Mouse (Mus musculus) intestine, embryonic 16.5 days (tissue): ENCODE data around the gene Prss50. TPM values are rescaled to one million over a fixed set of nuclear protein-coding genes. Genes with fewer than 3 reads are reported as not detected.
"Not testable (repeated sequence)": the region's sequence is repeated elsewhere in the genome, so short reads cannot be mapped to it uniquely, and the experiment has no call there.

Source experiments
- ATAC-seq: fragments of 200-750 bp; cut with Nextera tagmentation; 2 replicates; pipeline ENCODE4 v1.8.0; 2017; ENCODE audit warnings: moderate TSS enrichment, moderate library complexity
- H3K27ac ChIP-seq: fragments of 300-500 bp; sonication (generic); 2 replicates; pipeline ENCODE4 v1.5.1; 2014; ENCODE audit warnings: mild to moderate bottlenecking, low read length
- H3K27me3 ChIP-seq: fragments of 300-500 bp; sonication (generic); replicated peaks from 2 replicates; pipeline ENCODE4 v1.6.1; 2014; ENCODE audit warnings: low read length, control low read depth, mixed read lengths; ENCODE audit not compliant: control insufficient read depth, insufficient read depth
- H3K36me3 ChIP-seq: fragments of 300-500 bp; sonication (generic); 2 replicates; pipeline ENCODE4 v1.6.1; 2014; ENCODE audit warnings: low read length, control low read depth; ENCODE audit not compliant: control insufficient read depth, insufficient read depth
- H3K4me1 ChIP-seq: fragments of 300-500 bp; sonication (generic); 2 replicates; pipeline ENCODE4 v1.6.1; 2014; ENCODE audit warnings: low read length, control low read depth, mixed read lengths; ENCODE audit not compliant: control insufficient read depth, insufficient read depth
- H3K4me2 ChIP-seq: fragments of 300-500 bp; sonication (generic); 2 replicates; pipeline ENCODE4 v1.6.1; 2014; ENCODE audit warnings: low read depth, low read length, control low read depth
- H3K4me3 ChIP-seq: fragments of 300-500 bp; sonication (generic); 2 replicates; pipeline ENCODE4 v1.5.1; 2014; ENCODE audit warnings: mild to moderate bottlenecking, low read length
- H3K9ac ChIP-seq: fragments of 300-500 bp; sonication (generic); 2 replicates; pipeline ENCODE4 v1.6.1; 2014; ENCODE audit warnings: low read depth, low read length
- H3K9me3 ChIP-seq: fragments of 300-500 bp; sonication (generic); 2 replicates; pipeline ENCODE4 v1.6.1; 2016; ENCODE audit warnings: low read length, control low read depth; ENCODE audit not compliant: control insufficient read depth
- WGBS: fragments of 180-500 bp; shearing (Covaris S2); extraction: QIAGEN DNeasy Blood & Tissue Kit; methylation state at CpG from one replicate; pipeline ENCODE4 v1.1.7; 2014; 5-methylcytosine and 5-hydroxymethylcytosine counted together
- polyA plus RNA-seq: library from polyadenylated mRNA; unstranded; fragments of >200 nt; fragmentation: Nextera tagmentation; extraction: Ambion mirVana; gene quantifications from 2 replicates; pipeline ENCODE4 v1.2.1, GENCODE M21; 2015

Prss50 gene
- polyA plus RNA-seq: 0.37 and 0.61 TPM in 2 replicates

- 11% methylated on average over 49 of the region's 50 CpGs for WGBS
- H3K4me3 ChIP-seq: peak within 1 kb of the TSS; percentile 37
- peak within 1 kb of the TSS; percentile 62 for H3K4me2 ChIP-seq
- no peaks in the 10 kb centered on the region for H3K9me3 ChIP-seq
- no peaks in the 10 kb centered on the region for H3K36me3 ChIP-seq
- ATAC-seq: peak; percentile 32; the same call in 1 of the 2 replicates
- H3K9ac ChIP-seq: peak within 1 kb of the TSS; percentile 43
- no peak within 1 kb of the TSS for H3K27ac ChIP-seq
- peaks cover 7% of the 10 kb centered on the region; the same call in 1 of the 2 replicates for H3K27me3 ChIP-seq
- H3K4me1 ChIP-seq: peaks cover 4% of the 10 kb centered on the region; the same call in 1 of the 2 replicates
Measured at GRCm38 (mm10) chr9:110857781-110858472, at the start of gene Prss50. Gene Prss50 (plus strand): TSS chr9:110857967.

- Histone ChIP-seq H3K9me3 (no peaks in the 10 kb centered on the region), H3K27ac (no peak overlapping the region), H3K4me2 (no peak overlapping the region), H3K36me3 (no peaks in the 10 kb centered on the region), H3K4me3 (no peak overlapping the region), H3K9ac (no peak overlapping the region), H3K4me1 (no peaks in the 10 kb centered on the region), H3K27me3 (no peaks in the 10 kb centered on the region)
- no peak for ATAC-seq
- 65% methylated on average over 4 of the region's 4 CpGs for WGBS
Measured at GRCm38 (mm10) chr9:110810051-110810450, 47.7 kb upstream of the Prss50 start.

GRCm38 (mm10) chr9:110813789-110814188, 44.0 kb upstream of the Prss50 start, which contains the start of gene Prss44:
Gene Prss44 (plus strand): TSS chr9:110813994.
- WGBS: 67% methylated on average over 18 of the region's 18 CpGs
- H3K4me3 ChIP-seq: no peak within 1 kb of the TSS
- no peaks in the 10 kb centered on the region for H3K27me3 ChIP-seq
- H3K9ac ChIP-seq: no peak within 1 kb of the TSS
- no peak for ATAC-seq
- no peak within 1 kb of the TSS for H3K27ac ChIP-seq
- no peaks in the 10 kb centered on the region for H3K36me3 ChIP-seq
- no peaks in the 10 kb centered on the region for H3K4me1 ChIP-seq
- H3K9me3 ChIP-seq: no peaks in the 10 kb centered on the region
- H3K4me2 ChIP-seq: no peak within 1 kb of the TSS

GRCm38 (mm10) chr9:110820546-110820945, 37.2 kb upstream of the Prss50 start:
- H3K4me3 ChIP-seq, H3K4me2 ChIP-seq, H3K9ac ChIP-seq, H3K9me3 ChIP-seq, H3K36me3 ChIP-seq, H3K4me1 ChIP-seq, H3K27ac ChIP-seq, ATAC-seq, H3K27me3 ChIP-seq: not testable (repeated sequence)

GRCm38 (mm10) chr9:110821436-110821835, 36.3 kb upstream of the Prss50 start:
- no peaks in the 10 kb centered on the region for H3K4me1 ChIP-seq
- no peak overlapping the region for H3K4me3 ChIP-seq
- no peak for ATAC-seq
- 74% methylated on average over 7 of the region's 7 CpGs for WGBS
- no peaks in the 10 kb centered on the region for H3K9me3 ChIP-seq
- H3K27ac ChIP-seq: no peak overlapping the region
- H3K36me3 ChIP-seq: no peaks in the 10 kb centered on the region
- no peaks in the 10 kb centered on the region for H3K27me3 ChIP-seq
- H3K9ac ChIP-seq: no peak overlapping the region
- no peak overlapping the region for H3K4me2 ChIP-seq

GRCm38 (mm10) chr9:110825426-110825825, 32.3 kb upstream of the Prss50 start:
- no peaks in the 10 kb centered on the region for H3K27me3 ChIP-seq
- no peaks in the 10 kb centered on the region for H3K9me3 ChIP-seq
- WGBS: 77% methylated on average over 4 of the region's 4 CpGs
- H3K4me3 ChIP-seq: no peak overlapping the region
- ATAC-seq: no peak
- no peak overlapping the region for H3K9ac ChIP-seq
- H3K27ac ChIP-seq: no peak overlapping the region
- H3K36me3 ChIP-seq: no peaks in the 10 kb centered on the region
- no peaks in the 10 kb centered on the region for H3K4me1 ChIP-seq
- H3K4me2 ChIP-seq: no peak overlapping the region

- no peaks in the 10 kb centered on the region for H3K27me3 ChIP-seq
- no peaks in the 10 kb centered on the region for H3K36me3 ChIP-seq
- ATAC-seq: no peak
- H3K4me1 ChIP-seq: no peaks in the 10 kb centered on the region
- H3K9me3 ChIP-seq: no peaks in the 10 kb centered on the region
- WGBS: 71% methylated on average over 7 of the region's 7 CpGs
- no peak overlapping the region for H3K4me3 ChIP-seq
- H3K27ac ChIP-seq: no peak overlapping the region
- no peak overlapping the region for H3K9ac ChIP-seq
- no peak overlapping the region for H3K4me2 ChIP-seq
Measured at GRCm38 (mm10) chr9:110825832-110826231, 31.9 kb upstream of the Prss50 start.

GRCm38 (mm10) chr9:110826390-110826789, 31.4 kb upstream of the Prss50 start, which contains the start of gene Prss43:
Gene Prss43 (plus strand): TSS chr9:110826690.
- ATAC-seq: no peak
- H3K36me3 ChIP-seq: no peaks in the 10 kb centered on the region
- no peak within 1 kb of the TSS for H3K27ac ChIP-seq
- no peak within 1 kb of the TSS for H3K4me2 ChIP-seq
- no peaks in the 10 kb centered on the region for H3K27me3 ChIP-seq
- H3K9me3 ChIP-seq: no peaks in the 10 kb centered on the region
- no peak within 1 kb of the TSS for H3K4me3 ChIP-seq
- H3K4me1 ChIP-seq: no peaks in the 10 kb centered on the region
- no peak within 1 kb of the TSS for H3K9ac ChIP-seq
- 83% methylated on average over 3 of the region's 3 CpGs for WGBS

- H3K27me3 ChIP-seq: no peaks in the 10 kb centered on the region
- H3K9ac ChIP-seq: no peak overlapping the region
- no peaks in the 10 kb centered on the region for H3K36me3 ChIP-seq
- no peak overlapping the region for H3K4me3 ChIP-seq
- no peaks in the 10 kb centered on the region for H3K9me3 ChIP-seq
- H3K4me2 ChIP-seq: no peak overlapping the region
- ATAC-seq: no peak
- WGBS: 73% methylated on average over 5 of the region's 5 CpGs
- no peaks in the 10 kb centered on the region for H3K4me1 ChIP-seq
- no peak overlapping the region for H3K27ac ChIP-seq
Measured at GRCm38 (mm10) chr9:110833021-110833420, 24.7 kb upstream of the Prss50 start.

GRCm38 (mm10) chr9:110834411-110834810, 23.4 kb upstream of the Prss50 start, which contains the start of gene Prss45:
Gene Prss45 (plus strand): TSS chr9:110834588.
- no peaks in the 10 kb centered on the region for H3K36me3 ChIP-seq
- H3K9ac ChIP-seq: no peak within 1 kb of the TSS
- H3K4me2 ChIP-seq: no peak within 1 kb of the TSS
- H3K9me3 ChIP-seq: no peaks in the 10 kb centered on the region
- ATAC-seq: no peak
- H3K4me3 ChIP-seq: no peak within 1 kb of the TSS
- H3K27me3 ChIP-seq: no peaks in the 10 kb centered on the region
- no peaks in the 10 kb centered on the region for H3K4me1 ChIP-seq
- WGBS: 82% methylated on average over 19 of the region's 19 CpGs
- H3K27ac ChIP-seq: no peak within 1 kb of the TSS
